Mouse (Mus musculus): ENCODE results near the gene Hyls1.

Gene Hyls1

GRCm38 (mm10) chr9:35570663-35571062 lies 465 bp upstream of the Hyls1 start:
- TF ChIP-seq NANOG (IDR thresholded peaks at IDR 0.05; ENCODE audit: borderline replicate concordance, low read length) (no peak), POU5F1 (IDR thresholded peaks at IDR 0.05; ENCODE audit: borderline replicate concordance, low read length) (no peak), CTCF (conservative IDR thresholded peaks at IDR 0.05; ENCODE audit: low read length) (no peak)

DNA sequence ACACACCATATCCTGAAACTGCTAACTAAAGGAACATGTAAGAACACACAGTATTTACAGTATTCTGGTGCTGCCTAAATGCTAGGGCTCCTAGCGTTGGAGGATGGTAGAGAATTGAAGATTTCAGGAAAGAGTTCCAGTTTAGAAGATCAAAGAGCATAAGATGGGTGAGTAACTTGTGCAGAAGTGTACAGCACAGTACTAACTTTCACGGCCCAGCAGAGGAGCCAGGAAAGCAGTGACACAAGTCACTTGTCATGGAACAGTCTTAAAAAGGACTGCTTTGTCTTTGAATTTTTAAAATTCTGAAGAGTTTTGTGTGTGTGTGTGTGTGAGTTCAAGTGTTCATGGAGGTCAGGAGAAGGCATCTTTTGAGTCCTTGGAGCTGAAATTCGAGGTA lies 2.2 kb downstream of the Hyls1 start:
- Histone ChIP-seq H3K4me3 (replicated peaks; ENCODE audit: low read length) (no peak overlapping the region), H3K4me1 (replicated peaks; ENCODE audit: low read depth, low read length) (peaks cover 58% of the 10 kb centered on the region), H3K27me3 (ENCODE audit: insufficient read depth, low read length) (no peaks in the 10 kb centered on the region), H3K36me3 (ENCODE audit: insufficient read depth, low read length) (peaks cover 56% of the 10 kb centered on the region), H3K9me3 (ENCODE audit: low read length) (no peaks in the 10 kb centered on the region)
- TF ChIP-seq CTCF (conservative IDR thresholded peaks at IDR 0.05; ENCODE audit: low read length), result no peak
- no peak for TF ChIP-seq POU5F1 (IDR thresholded peaks at IDR 0.05; ENCODE audit: borderline replicate concordance, low read length)
- TF ChIP-seq NANOG (IDR thresholded peaks at IDR 0.05; ENCODE audit: borderline replicate concordance, low read length), result no peak

More at GRCm38 (mm10) chr9:35570663-35571062, 465 bp upstream of the Hyls1 start:
- H3K9me3 ChIP-seq (ENCODE audit: low read length), result no peaks in the 10 kb centered on the region
- peaks cover 8% of the 10 kb centered on the region; the same call in 1 of the 2 replicates for H3K27me3 ChIP-seq (ENCODE audit: insufficient read depth, low read length)
- peaks cover 52% of the 10 kb centered on the region for H3K4me1 ChIP-seq (replicated peaks; ENCODE audit: low read depth, low read length)
- peaks cover 30% of the 10 kb centered on the region for H3K36me3 ChIP-seq (ENCODE audit: insufficient read depth, low read length)
- H3K4me3 ChIP-seq (replicated peaks; ENCODE audit: low read length), result peak overlapping the region; percentile 92

GRCm38 (mm10) chr9:35564536-35565240 lies 5.5 kb downstream of the Hyls1 start:
- Histone ChIP-seq H3K4me3 (replicated peaks; ENCODE audit: low read length) (no peak overlapping the region), H3K9me3 (ENCODE audit: low read length) (no peaks in the 10 kb centered on the region), H3K4me1 (replicated peaks; ENCODE audit: low read depth, low read length) (peaks cover 78% of the 10 kb centered on the region), H3K27me3 (ENCODE audit: insufficient read depth, low read length) (no peaks in the 10 kb centered on the region), H3K36me3 (ENCODE audit: insufficient read depth, low read length) (peaks cover 84% of the 10 kb centered on the region)
- TF ChIP-seq NANOG (IDR thresholded peaks at IDR 0.05; ENCODE audit: borderline replicate concordance, low read length), result no peak
- no peak for TF ChIP-seq CTCF (conservative IDR thresholded peaks at IDR 0.05; ENCODE audit: low read length)
- no peak for TF ChIP-seq POU5F1 (IDR thresholded peaks at IDR 0.05; ENCODE audit: borderline replicate concordance, low read length)

GRCm38 (mm10) chr9:35561583-35561982 lies 8.6 kb downstream of the Hyls1 start:
- no peak for TF ChIP-seq POU5F1 (IDR thresholded peaks at IDR 0.05; ENCODE audit: borderline replicate concordance, low read length)
- Histone ChIP-seq H3K27me3 (ENCODE audit: insufficient read depth, low read length) (peaks cover 22% of the 10 kb centered on the region), H3K4me1 (replicated peaks; ENCODE audit: low read depth, low read length) (peaks cover 66% of the 10 kb centered on the region), H3K36me3 (ENCODE audit: insufficient read depth, low read length) (peaks cover 64% of the 10 kb centered on the region), H3K4me3 (replicated peaks; ENCODE audit: low read length) (0 out of 2 replicates have a peak overlapping the region, but pooled peaks have one; percentile 17), H3K9me3 (ENCODE audit: low read length) (0 out of 2 replicates have a peak, but pooled peaks cover 6% of the 10 kb centered on the region)

GRCm38 (mm10) chr9:35561076-35561475 lies 9.1 kb downstream of the Hyls1 start:
- Histone ChIP-seq H3K36me3 (ENCODE audit: insufficient read depth, low read length) (peaks cover 59% of the 10 kb centered on the region), H3K27me3 (ENCODE audit: insufficient read depth, low read length) (peaks cover 25% of the 10 kb centered on the region), H3K4me3 (replicated peaks; ENCODE audit: low read length) (peak overlapping the region; percentile 17; the same call in 1 of the 2 replicates), H3K4me1 (replicated peaks; ENCODE audit: low read depth, low read length) (peaks cover 62% of the 10 kb centered on the region), H3K9me3 (ENCODE audit: low read length) (0 out of 2 replicates have a peak, but pooled peaks cover 6% of the 10 kb centered on the region)
- TF ChIP-seq POU5F1 (IDR thresholded peaks at IDR 0.05; ENCODE audit: borderline replicate concordance, low read length), result no peak
- TF ChIP-seq NANOG (IDR thresholded peaks at IDR 0.05; ENCODE audit: borderline replicate concordance, low read length), result no peak
- no peak for TF ChIP-seq CTCF (conservative IDR thresholded peaks at IDR 0.05; ENCODE audit: low read length)

GRCm38 (mm10) chr9:35559009-35559890 lies 10.9 kb downstream of the Hyls1 start:
- H3K9me3 ChIP-seq (ENCODE audit: low read length), result 0 out of 2 replicates have a peak, but pooled peaks cover 6% of the 10 kb centered on the region
- H3K4me1 ChIP-seq (replicated peaks; ENCODE audit: low read depth, low read length), result peaks cover 48% of the 10 kb centered on the region
- H3K36me3 ChIP-seq (ENCODE audit: insufficient read depth, low read length), result peaks cover 41% of the 10 kb centered on the region
- peak overlapping the region; percentile 93 for H3K4me3 ChIP-seq (replicated peaks; ENCODE audit: low read length)
- peaks cover 32% of the 10 kb centered on the region for H3K27me3 ChIP-seq (ENCODE audit: insufficient read depth, low read length)
- TF ChIP-seq NANOG (IDR thresholded peaks at IDR 0.05; ENCODE audit: borderline replicate concordance, low read length) (no peak), POU5F1 (IDR thresholded peaks at IDR 0.05; ENCODE audit: borderline replicate concordance, low read length) (no peak)

- Histone ChIP-seq H3K27me3 (ENCODE audit: insufficient read depth, low read length) (peaks cover 38% of the 10 kb centered on the region), H3K4me1 (replicated peaks; ENCODE audit: low read depth, low read length) (peaks cover 45% of the 10 kb centered on the region)
- TF ChIP-seq POU5F1 (IDR thresholded peaks at IDR 0.05; ENCODE audit: borderline replicate concordance, low read length) (no peak), NANOG (IDR thresholded peaks at IDR 0.05; ENCODE audit: borderline replicate concordance, low read length) (no peak), CTCF (conservative IDR thresholded peaks at IDR 0.05; ENCODE audit: low read length) (no peak)
Measured at GRCm38 (mm10) chr9:35558257-35559008, 11.8 kb downstream of the Hyls1 start, which contains the start of the genes Ddx25 and Pus3. Ddx25 (minus strand) TSS chr9:35558528. Pus3 (plus strand) TSS chr9:35558595.

More at GRCm38 (mm10) chr9:35558257-35559008, 11.8 kb downstream of the Hyls1 start, which contains the start of the genes Ddx25 and Pus3:
- H3K36me3 ChIP-seq (ENCODE audit: insufficient read depth, low read length), result peaks cover 32% of the 10 kb centered on the region
- peak within 1 kb of the TSS; percentile 93 for H3K4me3 ChIP-seq (replicated peaks; ENCODE audit: low read length)
- H3K9me3 ChIP-seq (ENCODE audit: low read length), result 0 out of 2 replicates have a peak, but pooled peaks cover 6% of the 10 kb centered on the region
